Mouse (Mus musculus) lung, postnatal 0 days (tissue): Measurements from ENCODE around the gene Plekhm3.

ENCODE experiments used
- CTCF ChIP-seq: IDR thresholded peaks from 2 replicates; pipeline ENCODE4 v1.5.1; 2016; ENCODE audit warnings: antibody characterized with exemption, mild to moderate bottlenecking
- EP300 ChIP-seq: IDR thresholded peaks from 2 replicates; pipeline ENCODE4 v1.6.1; 2016; ENCODE audit warnings: antibody characterized with exemption, mild to moderate bottlenecking, control low read depth

DNA sequence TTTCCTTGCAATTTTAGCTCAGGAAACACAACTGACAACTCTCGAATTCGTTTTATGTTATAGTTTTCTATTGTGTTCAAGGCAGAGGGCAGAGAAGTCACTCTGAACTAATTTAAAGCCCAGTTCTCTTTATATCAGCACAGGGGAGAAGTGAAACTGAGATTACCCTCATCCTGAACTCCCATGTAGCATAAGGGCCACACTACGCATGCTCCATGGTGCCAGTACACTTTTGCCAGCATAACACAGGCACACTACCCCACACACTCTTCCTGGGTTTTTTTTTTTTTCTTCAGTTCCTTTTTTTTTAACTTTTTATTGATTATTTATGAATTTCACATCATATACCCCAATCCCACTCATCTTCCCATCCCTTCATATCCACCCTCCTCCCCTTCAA is 28.1 kb downstream of the Plekhm3 start:
- TF ChIP-seq CTCF (no peak), EP300 (no peak)
